Mouse (Mus musculus) heart, embryonic 14.5 days (tissue): ENCODE measurements around the gene Slitrk6. TPM values are rescaled to one million over a fixed set of nuclear protein-coding genes. Genes with fewer than 3 reads are reported as not detected.

Experiments
- ATAC-seq: fragments of 200-750 bp; cut with Nextera tagmentation; 2 replicates; pipeline ENCODE4 v1.8.0; 2017; ENCODE audit warnings: low read depth, moderate TSS enrichment; ENCODE audit not compliant: insufficient number of reproducible peaks, insufficient read depth, low FRiP score
- H3K27ac ChIP-seq, 2 experiments: fragments of 200-500 bp in 1 of 2; fragments of 300-500 bp in 1 of 2; sonication (generic) in 1 of 2; replicated peaks in 1 of 2; 2 replicates each; pipeline ENCODE4 v1.5.1; 2012 to 2014; ENCODE audit warnings: low read depth in 2 of 2, low read length in 2 of 2, control low read depth in 1 of 2, mild to moderate bottlenecking in 1 of 2, mixed read lengths in 1 of 2; ENCODE audit not compliant: control insufficient read depth in 1 of 2, insufficient read depth in 1 of 2
- H3K27me3 ChIP-seq: fragments of 300-500 bp; sonication (generic); 2 replicates; pipeline ENCODE4 v1.6.1; 2014; ENCODE audit warnings: mild to moderate bottlenecking, low read length, control low read depth; ENCODE audit not compliant: control insufficient read depth, insufficient read depth
- H3K36me3 ChIP-seq: fragments of 300-500 bp; sonication (generic); 2 replicates; pipeline ENCODE4 v1.6.1; 2014; ENCODE audit warnings: mild to moderate bottlenecking, control low read depth, low read length, mixed read lengths; ENCODE audit not compliant: control insufficient read depth, insufficient read depth
- H3K4me1 ChIP-seq, 2 experiments: fragments of 200-500 bp in 1 of 2; fragments of 300-500 bp in 1 of 2; sonication (generic) in 1 of 2; 2 replicates each; pipeline ENCODE4 v1.6.1; 2012 to 2014; ENCODE audit warnings: low read length in 2 of 2, control low read depth in 1 of 2, mixed read lengths in 1 of 2; ENCODE audit not compliant: control insufficient read depth in 2 of 2, insufficient read depth in 2 of 2
- H3K4me2 ChIP-seq: fragments of 300-500 bp; sonication (generic); 2 replicates; pipeline ENCODE4 v1.6.1; 2014; ENCODE audit warnings: mild to moderate bottlenecking, low read length
- H3K4me3 ChIP-seq, 2 experiments: fragments of 200-500 bp in 1 of 2; fragments of 300-500 bp in 1 of 2; sonication (generic) in 1 of 2; 2 replicates each; pipeline ENCODE4 v1.5.1; 2012 to 2014; ENCODE audit warnings: low read length in 2 of 2, mild to moderate bottlenecking in 2 of 2, control low read depth in 1 of 2, low read depth in 1 of 2, moderate library complexity in 1 of 2; ENCODE audit not compliant: control insufficient read depth in 1 of 2, insufficient read depth in 1 of 2
- H3K9ac ChIP-seq: fragments of 300-500 bp; sonication (generic); 2 replicates; pipeline ENCODE4 v1.6.1; 2014; ENCODE audit warnings: mild to moderate bottlenecking, low read length
- H3K9me3 ChIP-seq: fragments of 300-500 bp; sonication (generic); 2 replicates; pipeline ENCODE4 v1.6.1; 2016; ENCODE audit warnings: low read length, control low read depth; ENCODE audit not compliant: control insufficient read depth
- WGBS: fragments of 180-500 bp; shearing (Covaris S2); extraction: QIAGEN DNeasy Blood & Tissue Kit; methylation state at CpG from one replicate; pipeline ENCODE4 v1.1.7; 2014; 5-methylcytosine and 5-hydroxymethylcytosine counted together
- polyA plus RNA-seq: library from polyadenylated mRNA; unstranded; fragments of >200 nt; fragmentation: Nextera tagmentation; extraction: Ambion mirVana; gene quantifications from 2 replicates; pipeline ENCODE4 v1.2.1, GENCODE M21; 2014

Gene Slitrk6
- 0.65 and 1.00 TPM in 2 replicates for polyA plus RNA-seq

DNA sequence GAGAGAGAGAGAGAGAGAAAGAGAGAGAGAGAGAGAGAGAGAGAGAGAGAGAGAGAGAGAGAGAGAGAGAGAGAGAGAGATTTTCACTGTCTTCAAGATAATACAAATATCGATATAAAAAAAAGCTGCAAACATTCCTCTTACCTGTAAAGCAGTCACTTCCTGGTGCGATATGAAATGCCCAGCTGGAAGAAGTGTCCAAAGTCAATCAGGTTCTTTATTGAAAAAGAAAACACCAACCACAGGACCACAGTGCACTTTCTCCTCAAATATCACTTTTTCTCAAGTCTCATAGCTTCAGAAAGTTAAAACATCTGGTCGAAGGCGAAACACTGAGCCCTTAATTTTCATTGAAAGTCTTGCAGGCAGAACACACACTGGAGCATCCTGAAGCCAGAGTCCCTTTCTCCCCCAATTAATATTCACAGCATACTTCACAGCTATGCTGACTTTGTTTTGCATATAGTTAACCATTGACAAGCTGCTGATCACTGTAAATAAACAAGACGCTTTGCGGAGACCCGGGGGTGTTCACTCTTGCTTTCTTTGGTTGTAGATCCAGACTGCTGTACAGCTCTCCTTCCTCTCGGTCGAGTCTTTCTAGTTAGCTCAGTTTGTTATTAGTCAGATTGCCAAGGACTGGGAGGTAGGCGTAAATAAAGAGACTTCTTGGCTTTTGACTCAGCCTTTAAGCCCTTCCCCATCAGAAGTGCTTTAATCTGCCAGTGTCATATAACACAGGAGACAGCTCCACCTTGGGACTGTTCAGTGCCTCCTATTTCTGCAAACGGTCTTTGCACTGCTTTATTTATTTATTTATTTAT, at the start of gene Slitrk6:
Slitrk6 (minus strand) TSS at position 666 of the 824 bp plus-strand sequence.
- Histone ChIP-seq H3K4me3 (no peak within 1 kb of the TSS), H3K9ac (no peak within 1 kb of the TSS), H3K36me3 (no peaks in the 10 kb centered on the region), H3K4me2 (peak within 1 kb of the TSS; percentile 11; the same call in 1 of the 2 replicates), H3K9me3 (no peaks in the 10 kb centered on the region), H3K27ac (no peak within 1 kb of the TSS), H3K4me1 (no peaks in the 10 kb centered on the region), H3K27me3 (no peaks in the 10 kb centered on the region)
- no peak for ATAC-seq
- 60% methylated on average over 11 of the region's 11 CpGs for WGBS

DNA sequence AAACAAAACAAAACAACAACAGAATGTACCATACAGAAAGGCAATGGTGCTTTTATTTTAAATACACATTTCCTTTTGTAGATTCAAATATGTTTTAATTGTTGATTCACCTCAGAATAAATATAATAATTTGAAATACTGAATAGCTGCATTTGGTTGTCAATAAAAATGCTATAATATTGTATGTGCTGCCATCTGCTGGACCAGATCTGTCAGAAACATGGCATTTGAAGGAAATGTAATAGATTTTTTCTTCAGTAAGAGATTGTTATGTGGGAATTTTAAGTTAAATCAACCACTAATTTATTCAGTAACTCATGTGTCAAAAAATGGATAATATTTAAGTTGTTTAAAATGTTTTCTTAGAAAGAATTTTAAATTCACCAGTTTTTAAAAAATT, 22.6 kb upstream of the Slitrk6 start:
- Histone ChIP-seq H3K9me3 (no peaks in the 10 kb centered on the region), H3K27me3 (no peaks in the 10 kb centered on the region), H3K4me3 (no peak overlapping the region), H3K27ac (no peak overlapping the region), H3K9ac (no peak overlapping the region), H3K36me3 (no peaks in the 10 kb centered on the region), H3K4me1 (no peaks in the 10 kb centered on the region), H3K4me2 (no peak overlapping the region)
- ATAC-seq: no peak

DNA sequence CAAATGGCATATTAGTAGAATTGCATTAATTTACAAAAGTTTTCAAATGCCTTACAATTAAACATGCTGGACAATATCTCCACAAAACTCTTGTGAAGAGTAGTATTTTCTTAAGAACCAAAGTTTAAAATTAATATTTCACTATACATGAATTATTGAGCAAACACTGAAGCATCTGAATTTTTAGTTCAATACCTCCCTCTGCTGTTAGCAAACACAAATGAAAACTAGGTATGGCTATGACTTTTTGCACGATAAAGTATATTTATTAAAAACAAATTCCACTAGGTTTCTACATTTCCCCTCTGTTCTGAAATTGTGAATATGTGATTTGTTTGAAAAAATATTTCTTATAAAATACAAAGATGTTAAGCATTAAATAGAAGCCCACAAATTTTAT, 15.7 kb upstream of the Slitrk6 start:
- no peak overlapping the region for H3K9ac ChIP-seq
- WGBS: 78% methylated on average over 1 of the region's 1 CpGs

DNA sequence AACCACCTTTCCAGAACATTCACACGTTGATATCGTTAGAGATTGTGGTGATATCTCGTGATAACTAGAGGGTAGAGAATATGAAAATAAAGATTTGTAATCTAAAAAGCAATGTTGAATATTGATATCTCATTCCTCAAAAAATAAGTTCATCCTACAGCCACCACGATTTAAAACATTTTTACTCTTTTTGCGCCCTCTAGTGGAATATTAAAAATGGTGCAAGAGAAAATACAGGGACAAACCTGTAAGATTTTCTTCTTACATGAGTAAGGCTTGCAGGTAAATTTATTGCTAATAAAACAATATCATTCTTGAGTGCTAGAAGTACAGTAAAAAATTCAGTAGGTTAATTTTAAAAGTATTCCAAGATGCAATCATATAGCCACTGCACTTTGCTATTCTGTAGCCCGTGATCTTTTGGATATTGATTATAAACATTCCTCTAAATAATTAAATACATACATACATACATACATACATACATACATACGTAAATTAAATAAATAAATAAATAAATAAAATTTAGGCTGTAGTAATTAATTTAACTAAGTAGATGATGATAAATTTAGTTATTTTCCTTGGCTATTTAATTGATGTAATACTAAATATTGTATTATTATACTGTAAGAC, 7.8 kb upstream of the Slitrk6 start:
- Histone ChIP-seq H3K4me1 (no peaks in the 10 kb centered on the region), H3K36me3 (no peaks in the 10 kb centered on the region), H3K9ac (no peak overlapping the region), H3K27me3 (no peaks in the 10 kb centered on the region), H3K4me2 (no peak overlapping the region), H3K27ac (no peak overlapping the region), H3K4me3 (no peak overlapping the region), H3K9me3 (no peaks in the 10 kb centered on the region)
- WGBS: 19% methylated on average over 7 of the region's 7 CpGs
- no peak for ATAC-seq

More for the DNA sequence above, 15.7 kb upstream of the Slitrk6 start:
- H3K27ac ChIP-seq: no peak overlapping the region
- no peak overlapping the region for H3K4me2 ChIP-seq
- no peaks in the 10 kb centered on the region for H3K9me3 ChIP-seq
- no peaks in the 10 kb centered on the region for H3K27me3 ChIP-seq
- no peak overlapping the region for H3K4me3 ChIP-seq
- no peaks in the 10 kb centered on the region for H3K36me3 ChIP-seq
- ATAC-seq: no peak
- no peaks in the 10 kb centered on the region for H3K4me1 ChIP-seq

DNA sequence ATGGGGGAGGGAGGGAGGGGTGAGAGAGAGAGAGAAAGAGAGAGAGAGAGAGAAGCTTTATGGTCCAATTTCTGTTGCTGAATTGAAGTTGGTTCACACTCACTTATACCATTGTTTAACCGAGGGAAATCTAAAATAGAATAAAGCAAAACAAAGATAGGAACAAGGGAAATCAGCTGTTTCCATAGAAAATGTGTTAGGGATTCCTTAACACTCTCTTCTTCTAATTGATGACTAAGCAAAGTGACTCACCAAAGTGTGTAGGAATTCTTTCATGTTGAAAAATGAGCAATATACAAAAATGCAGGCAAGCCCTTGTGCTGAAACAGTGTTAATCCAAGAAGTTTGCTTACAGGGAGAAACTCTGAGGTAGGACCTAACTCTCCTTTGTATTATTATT, 6.0 kb upstream of the Slitrk6 start:
- WGBS: 44% methylated on average over 1 of the region's 1 CpGs
- no peaks in the 10 kb centered on the region for H3K9me3 ChIP-seq
- ATAC-seq: no peak

DNA sequence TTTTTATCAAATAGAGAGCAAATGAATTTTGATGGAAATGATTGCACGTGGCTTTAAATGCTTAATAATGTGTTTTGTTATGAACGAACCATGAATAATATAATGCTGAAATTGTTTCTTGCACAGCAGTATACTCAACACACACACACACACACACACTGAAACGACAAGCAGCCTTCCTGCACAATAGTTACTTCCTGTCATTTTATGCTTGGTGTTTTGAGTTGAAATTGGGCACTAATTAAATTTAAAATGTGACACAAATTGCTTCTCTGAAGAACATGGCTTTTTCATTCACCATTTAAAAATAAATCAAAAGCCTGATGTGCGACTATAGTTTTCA, 330 bp upstream of the Slitrk6 start:
- Histone ChIP-seq H3K4me2 (no peak overlapping the region), H3K9ac (no peak overlapping the region), H3K27ac (no peak overlapping the region), H3K4me3 (no peak overlapping the region), H3K27me3 (no peaks in the 10 kb centered on the region), H3K4me1 (no peaks in the 10 kb centered on the region), H3K9me3 (no peaks in the 10 kb centered on the region), H3K36me3 (no peaks in the 10 kb centered on the region)
- ATAC-seq: no peak
- 63% methylated on average over 4 of the region's 4 CpGs for WGBS

More for the DNA sequence above, 6.0 kb upstream of the Slitrk6 start:
- Histone ChIP-seq H3K27ac (no peak overlapping the region), H3K9ac (no peak overlapping the region), H3K36me3 (no peaks in the 10 kb centered on the region), H3K4me3 (no peak overlapping the region), H3K4me2 (no peak overlapping the region), H3K27me3 (no peaks in the 10 kb centered on the region), H3K4me1 (no peaks in the 10 kb centered on the region)

DNA sequence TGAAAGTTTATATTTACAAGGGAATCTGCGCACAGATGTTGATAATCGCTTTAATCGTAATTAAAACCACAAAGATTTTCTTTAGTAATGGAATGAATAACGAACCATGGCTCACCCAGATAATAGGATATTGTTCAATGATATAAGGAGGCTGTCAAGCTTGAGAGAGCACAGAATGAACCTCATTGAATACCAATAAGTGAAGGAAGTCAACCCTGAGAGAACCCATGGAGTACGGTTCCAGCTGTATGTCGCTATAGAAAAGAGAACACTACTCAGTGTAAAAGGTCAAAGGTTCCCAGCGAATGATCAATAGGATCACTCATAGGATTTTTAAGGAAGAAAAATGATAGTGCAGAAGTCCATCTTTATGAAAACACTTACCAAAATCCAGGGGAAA, 15.1 kb downstream of the Slitrk6 start:
- no peak for ATAC-seq
- Histone ChIP-seq H3K36me3 (no peaks in the 10 kb centered on the region), H3K27me3 (no peaks in the 10 kb centered on the region), H3K4me1 (no peaks in the 10 kb centered on the region), H3K4me2 (no peak overlapping the region), H3K9me3 (no peaks in the 10 kb centered on the region), H3K9ac (no peak overlapping the region), H3K4me3 (no peak overlapping the region), H3K27ac (no peak overlapping the region)
- WGBS: 84% methylated on average over 7 of the region's 7 CpGs
